Mouse (Mus musculus): ENCODE measurements around the gene Pim3. TPM values are rescaled to one million over a fixed set of nuclear protein-coding genes. Genes with fewer than 3 reads are reported as not detected.
A peak's percentile ranks its signal among the peaks of the same experiment; 100 is the strongest.
"Not testable (repeated sequence)": the region's sequence is repeated elsewhere in the genome, so short reads cannot be mapped to it uniquely, and the experiment has no call there.

The Pim3 gene
- polyA plus RNA-seq (2016; fragmentation: Nextera tagmentation; extraction: Ambion mirVana), result 45.3 and 48.0 TPM in 2 replicates

- Histone ChIP-seq H3K36me3 (peaks cover 24% of the 10 kb centered on the region), H3K27ac (peak within 1 kb of the TSS; percentile 97), H3K9me3 (replicated peaks) (no peaks in the 10 kb centered on the region), H3K4me1 (peaks cover 32% of the 10 kb centered on the region), H3K9ac (peak within 1 kb of the TSS; percentile 91), H3K4me2 (replicated peaks) (peak within 1 kb of the TSS; percentile 97), H3K27me3 (no peaks in the 10 kb centered on the region), H3K4me3 (peak within 1 kb of the TSS; percentile 91)
- WGBS, result under 1% methylated on average over 107 of the region's 107 CpGs
- peak; percentile 87 for ATAC-seq (ENCODE audit: low FRiP score)
Measured at GRCm38 (mm10) chr15:88861772-88862622, at the start of gene Pim3. Gene Pim3 (plus strand): TSS chr15:88862186.

GRCm38 (mm10) chr15:88813262-88813661 is 48.7 kb upstream of the Pim3 start:
- H3K36me3 ChIP-seq, result peaks cover 60% of the 10 kb centered on the region
- whole genome bisulfite sequencing, result 92% methylated on average over 3 of the region's 3 CpGs

GRCm38 (mm10) chr15:88813873-88814272 is 48.1 kb upstream of the Pim3 start:
- not testable (repeated sequence) for H3K4me3 ChIP-seq; H3K4me2 ChIP-seq (replicated peaks); H3K9ac ChIP-seq; H3K9me3 ChIP-seq (replicated peaks); H3K27ac ChIP-seq; ATAC-seq (ENCODE audit: low FRiP score); H3K27me3 ChIP-seq; H3K4me1 ChIP-seq
- peaks cover 54% of the 10 kb centered on the region for H3K36me3 ChIP-seq
- WGBS, result 85% methylated on average over 2 of the region's 2 CpGs

More at GRCm38 (mm10) chr15:88813262-88813661, 48.7 kb upstream of the Pim3 start:
- ATAC-seq (ENCODE audit: low FRiP score), result no peak
- peaks cover 1% of the 10 kb centered on the region for H3K4me1 ChIP-seq
- no peak overlapping the region for H3K4me2 ChIP-seq (replicated peaks)
- H3K4me3 ChIP-seq, result no peak overlapping the region
- H3K9me3 ChIP-seq (replicated peaks), result no peaks in the 10 kb centered on the region
- H3K9ac ChIP-seq, result no peak overlapping the region
- H3K27ac ChIP-seq, result no peak overlapping the region
- no peaks in the 10 kb centered on the region for H3K27me3 ChIP-seq

GRCm38 (mm10) chr15:88814411-88815047 is 47.5 kb upstream of the Pim3 start:
- peaks cover 54% of the 10 kb centered on the region for H3K36me3 ChIP-seq
- H3K27me3 ChIP-seq, result no peaks in the 10 kb centered on the region
- peaks cover 5% of the 10 kb centered on the region for H3K4me1 ChIP-seq
- no peak overlapping the region for H3K9ac ChIP-seq
- H3K9me3 ChIP-seq (replicated peaks), result no peaks in the 10 kb centered on the region
- 94% methylated on average over 11 of the region's 11 CpGs for WGBS
- no peak overlapping the region for H3K4me2 ChIP-seq (replicated peaks)
- H3K27ac ChIP-seq, result no peak overlapping the region
- H3K4me3 ChIP-seq, result no peak overlapping the region
- no peak for ATAC-seq (ENCODE audit: low FRiP score)

- Histone ChIP-seq H3K27me3 (no peaks in the 10 kb centered on the region), H3K27ac (no peak overlapping the region), H3K9ac (no peak overlapping the region), H3K4me2 (replicated peaks) (no peak overlapping the region), H3K4me3 (no peak overlapping the region), H3K9me3 (replicated peaks) (no peaks in the 10 kb centered on the region), H3K36me3 (peaks cover 54% of the 10 kb centered on the region), H3K4me1 (peaks cover 8% of the 10 kb centered on the region)
- ATAC-seq (ENCODE audit: low FRiP score), result no peak
- WGBS, result 90% methylated on average over 6 of the region's 6 CpGs
Measured at GRCm38 (mm10) chr15:88815196-88815700, 46.7 kb upstream of the Pim3 start.

- ATAC-seq (ENCODE audit: low FRiP score), result peak; percentile 98
- under 1% methylated on average over 74 of the region's 88 CpGs for WGBS
- Histone ChIP-seq H3K4me2 (replicated peaks) (peak within 1 kb of the TSS; percentile 88), H3K4me1 (peaks cover 19% of the 10 kb centered on the region), H3K27me3 (no peaks in the 10 kb centered on the region), H3K27ac (peak within 1 kb of the TSS; percentile 86), H3K9ac (peak within 1 kb of the TSS; percentile 88), H3K36me3 (peaks cover 46% of the 10 kb centered on the region), H3K9me3 (replicated peaks) (no peaks in the 10 kb centered on the region), H3K4me3 (peak within 1 kb of the TSS; percentile 82)
Measured at GRCm38 (mm10) chr15:88819026-88819905, 42.7 kb upstream of the Pim3 start, which contains the start of the genes Alg12 and Creld2. Gene Alg12 (minus strand): TSS chr15:88819318. Gene Creld2 (plus strand): TSS chr15:88819646.

GRCm38 (mm10) chr15:88819906-88820303 is 42.1 kb upstream of the Pim3 start:
- Histone ChIP-seq H3K27me3 (no peaks in the 10 kb centered on the region), H3K4me2 (replicated peaks) (peak overlapping the region; percentile 88), H3K9ac (peak overlapping the region; percentile 83), H3K36me3 (peaks cover 46% of the 10 kb centered on the region), H3K4me1 (peaks cover 19% of the 10 kb centered on the region), H3K27ac (peak overlapping the region; percentile 19; the same call in 1 of the 2 replicates), H3K9me3 (replicated peaks) (no peaks in the 10 kb centered on the region), H3K4me3 (peak overlapping the region; percentile 82)
- no peak; the same call in 1 of the 2 replicates for ATAC-seq (ENCODE audit: low FRiP score)
- 3% methylated on average over 23 of the region's 23 CpGs for WGBS

- H3K36me3 ChIP-seq, result peaks cover 46% of the 10 kb centered on the region
- H3K4me1 ChIP-seq, result peaks cover 19% of the 10 kb centered on the region
- no peaks in the 10 kb centered on the region for H3K9me3 ChIP-seq (replicated peaks)
- WGBS, result 89% methylated on average over 7 of the region's 7 CpGs
- no peaks in the 10 kb centered on the region for H3K27me3 ChIP-seq
- no peak overlapping the region for H3K4me2 ChIP-seq (replicated peaks)
- no peak overlapping the region for H3K27ac ChIP-seq
- no peak overlapping the region for H3K4me3 ChIP-seq
- no peak overlapping the region for H3K9ac ChIP-seq
- no peak for ATAC-seq (ENCODE audit: low FRiP score)
Measured at GRCm38 (mm10) chr15:88821403-88821802, 40.6 kb upstream of the Pim3 start.

GRCm38 (mm10) chr15:88822513-88822912 is 39.5 kb upstream of the Pim3 start:
- no peak overlapping the region for H3K4me3 ChIP-seq
- H3K9ac ChIP-seq, result no peak overlapping the region
- no peak overlapping the region for H3K4me2 ChIP-seq (replicated peaks)
- H3K27me3 ChIP-seq, result no peaks in the 10 kb centered on the region
- H3K4me1 ChIP-seq, result peaks cover 19% of the 10 kb centered on the region
- no peaks in the 10 kb centered on the region for H3K9me3 ChIP-seq (replicated peaks)
- peaks cover 52% of the 10 kb centered on the region for H3K36me3 ChIP-seq
- H3K27ac ChIP-seq, result no peak overlapping the region
- WGBS, result 92% methylated on average over 7 of the region's 7 CpGs
- no peak for ATAC-seq (ENCODE audit: low FRiP score)

GRCm38 (mm10) chr15:88823376-88823775 is 38.6 kb upstream of the Pim3 start:
- no peak for ATAC-seq (ENCODE audit: low FRiP score)

GRCm38 (mm10) chr15:88827466-88827865 is 34.5 kb upstream of the Pim3 start:
- H3K36me3 ChIP-seq, result peaks cover 46% of the 10 kb centered on the region
- WGBS, result 88% methylated on average over 6 of the region's 6 CpGs
- ATAC-seq (ENCODE audit: low FRiP score), result no peak
- no peaks in the 10 kb centered on the region for H3K27me3 ChIP-seq
- H3K4me3 ChIP-seq, result no peak overlapping the region
- no peaks in the 10 kb centered on the region for H3K9me3 ChIP-seq (replicated peaks)
- no peak overlapping the region for H3K27ac ChIP-seq
- no peak overlapping the region for H3K4me2 ChIP-seq (replicated peaks)
- peaks cover 4% of the 10 kb centered on the region; the same call in 1 of the 2 replicates for H3K4me1 ChIP-seq
- no peak overlapping the region for H3K9ac ChIP-seq

More at GRCm38 (mm10) chr15:88823376-88823775, 38.6 kb upstream of the Pim3 start:
- H3K9me3 ChIP-seq (replicated peaks), result no peaks in the 10 kb centered on the region
- no peak overlapping the region for H3K9ac ChIP-seq
- 97% methylated on average over 5 of the region's 5 CpGs for WGBS
- H3K4me3 ChIP-seq, result no peak overlapping the region
- peaks cover 16% of the 10 kb centered on the region for H3K4me1 ChIP-seq
- no peaks in the 10 kb centered on the region for H3K27me3 ChIP-seq
- H3K4me2 ChIP-seq (replicated peaks), result no peak overlapping the region
- H3K27ac ChIP-seq, result no peak overlapping the region
- H3K36me3 ChIP-seq, result peaks cover 52% of the 10 kb centered on the region
